Mouse (Mus musculus) myocyte (in vitro differentiated cells): ENCODE data around the gene Gucy2d.

Experiments used
- MAX ChIP-seq: IDR thresholded peaks from one replicate; pipeline ENCODE4 v1.6.1; 2011; ENCODE audit warnings: low read depth, mild to moderate bottlenecking, control low read depth
- POLR2A ChIP-seq: IDR thresholded peaks from one replicate; pipeline ENCODE4 v1.6.1; 2011; ENCODE audit warnings: low read depth, mild to moderate bottlenecking, control low read depth, moderate library complexity; ENCODE audit not compliant: insufficient read length
- TCF3 ChIP-seq: IDR thresholded peaks from one replicate; pipeline ENCODE4 v1.6.1; 2011; ENCODE audit warnings: low read depth, control low read depth; ENCODE audit not compliant: insufficient read length

- TF ChIP-seq MAX, result no peak
- TF ChIP-seq TCF3, result no peak
- no peak for TF ChIP-seq POLR2A
Observed at GRCm38 (mm10) chr7:98481861-98482260, 41.6 kb downstream of the Gucy2d start.
